Mouse (Mus musculus) MEL (cell line): ENCODE data around the gene H2-K1. TPM values are rescaled to one million over a fixed set of nuclear protein-coding genes. Genes with fewer than 3 reads are reported as not detected.
"Not testable (repeated sequence)": the region's sequence is repeated elsewhere in the genome, so short reads cannot be mapped to it uniquely, and the experiment has no call there.

Experiments
- DNase-seq: peaks from one replicate; pipeline ENCODE4 v3.0.0; 2011; ENCODE audit warnings: low read depth, low spot score
- H3K27ac ChIP-seq: 2 replicates; pipeline ENCODE4 v1.5.1; 2012; ENCODE audit warnings: low read depth, mild to moderate bottlenecking, control low read depth, low read length, moderate library complexity; ENCODE audit not compliant: control insufficient read depth
- H3K27me3 ChIP-seq, 2 experiments: fragments of 150-350 bp in 1 of 2; sonication (generic) in 1 of 2; 2 replicates each; pipeline ENCODE4 v1.6.1; 2012; ENCODE audit warnings: low read length in 2 of 2, mild to moderate bottlenecking in 2 of 2, improper control_type of control experiment in 1 of 2, moderate library complexity in 1 of 2; ENCODE audit not compliant: insufficient read depth in 2 of 2, control insufficient read depth in 1 of 2
- H3K36me3 ChIP-seq, 2 experiments: 2 replicates each; pipeline ENCODE4 v1.6.1; 2012 to 2014; ENCODE audit warnings: low read length in 2 of 2, improper control_type of control experiment in 1 of 2, inconsistent platforms in 1 of 2, mild to moderate bottlenecking in 1 of 2; ENCODE audit not compliant: insufficient read depth in 2 of 2, control insufficient read depth in 1 of 2
- H3K4me1 ChIP-seq, 2 experiments: fragments of 150-350 bp in 1 of 2; sonication (generic) in 1 of 2; 2 replicates each; pipeline ENCODE4 v1.6.1; 2012; ENCODE audit warnings: low read length in 2 of 2, improper control_type of control experiment in 1 of 2, mild to moderate bottlenecking in 1 of 2; ENCODE audit not compliant: insufficient read depth in 2 of 2, control insufficient read depth in 1 of 2
- H3K4me3 ChIP-seq, 2 experiments: fragments of 150-350 bp in 1 of 2; sonication (generic) in 1 of 2; 2 replicates each; pipeline ENCODE4 v1.5.1; 2012; ENCODE audit warnings: low read depth in 2 of 2, low read length in 2 of 2, mild to moderate bottlenecking in 2 of 2, moderate library complexity in 2 of 2, control low read depth in 1 of 2, improper control_type of control experiment in 1 of 2; ENCODE audit not compliant: control insufficient read depth in 1 of 2, insufficient read depth in 1 of 2
- H3K79me2 ChIP-seq: 2 replicates; pipeline ENCODE4 v1.6.1; 2012; ENCODE audit warnings: mild to moderate bottlenecking, low read length, moderate library complexity; ENCODE audit not compliant: control insufficient read depth, poor library complexity, insufficient read depth
- H3K9ac ChIP-seq: 2 replicates; pipeline ENCODE4 v1.6.1; 2012; ENCODE audit warnings: low read depth, mild to moderate bottlenecking, control low read depth, low read length, moderate library complexity; ENCODE audit not compliant: control insufficient read depth, poor library complexity, severe bottlenecking
- H3K9me3 ChIP-seq: fragments of 150-350 bp; sonication (generic); replicated peaks from 2 replicates; pipeline ENCODE4 v1.6.1; 2012; ENCODE audit warnings: mild to moderate bottlenecking, low read length, improper control_type of control experiment, moderate library complexity; ENCODE audit not compliant: insufficient read depth
- CTCF ChIP-seq, 3 experiments: IDR thresholded peaks in 2 of 3; conservative IDR thresholded peaks in 1 of 3; 2 replicates each; pipeline ENCODE4 v1.5.1; 2011 to 2012; ENCODE audit warnings: low read length in 3 of 3, low read depth in 2 of 3, mild to moderate bottlenecking in 2 of 3, improper control_type of control experiment in 1 of 3, inconsistent platforms in 1 of 3, mixed read lengths in 1 of 3, moderate library complexity in 1 of 3; ENCODE audit not compliant: control insufficient read depth in 1 of 3, insufficient read depth in 1 of 3, poor library complexity in 1 of 3, severe bottlenecking in 1 of 3
- KAT2A ChIP-seq: conservative IDR thresholded peaks from 2 replicates; pipeline ENCODE4 v1.6.1; 2012; ENCODE audit warnings: low read depth, low read length, improper control_type of control experiment, inconsistent platforms
- MAFK ChIP-seq: IDR thresholded peaks from 2 replicates; pipeline ENCODE4 v1.6.1; 2011; ENCODE audit warnings: low read depth, mild to moderate bottlenecking, low read length, improper control_type of control experiment, borderline replicate concordance
- MAX ChIP-seq: IDR thresholded peaks from 2 replicates; pipeline ENCODE4 v1.6.1; 2011; ENCODE audit warnings: low read length, improper control_type of control experiment
- MYC ChIP-seq: IDR thresholded peaks from 2 replicates; pipeline ENCODE4 v1.6.1; 2011; ENCODE audit warnings: low read depth, mild to moderate bottlenecking, low read length, improper control_type of control experiment, moderate library complexity
- NRF1 ChIP-seq: IDR thresholded peaks from 2 replicates; pipeline ENCODE4 v1.6.1; 2014; ENCODE audit warnings: low read depth, mild to moderate bottlenecking, inconsistent platforms, low read length, improper control_type of control experiment, moderate library complexity; ENCODE audit not compliant: poor library complexity, insufficient read depth, severe bottlenecking
- RAD21 ChIP-seq: IDR thresholded peaks from 2 replicates; pipeline ENCODE4 v1.6.1; 2011; ENCODE audit warnings: mild to moderate bottlenecking, low read depth, low read length, improper control_type of control experiment
- ZC3H11A ChIP-seq: IDR thresholded peaks from 2 replicates; pipeline ENCODE4 v1.6.1; 2012; ENCODE audit warnings: low read depth, mild to moderate bottlenecking, inconsistent platforms, low read length, improper control_type of control experiment
- ZNF384 ChIP-seq: IDR thresholded peaks from 2 replicates; pipeline ENCODE4 v1.6.1; 2012; ENCODE audit warnings: low read depth, mild to moderate bottlenecking, inconsistent platforms, low read length, improper control_type of control experiment
- polyA plus RNA-seq, 2 experiments: library from polyadenylated mRNA; stranded (reverse) in 1 of 2; unstranded in 1 of 2; fragments of >175 nt in 1 of 2; fragments of >200 nt in 1 of 2; gene quantifications; 2 replicates each; pipeline versions ENCODE4 v1.2.1 to v1.2.4; 2012; ENCODE audit warnings: low replicate concordance in 2 of 2, low read depth in 1 of 2; ENCODE audit not compliant: insufficient read length in 2 of 2, insufficient read depth in 1 of 2, missing spikeins in 1 of 2
- total RNA-seq: library from RNA; depleted of rRNA; stranded (reverse); fragments of 300-350 nt; gene quantifications from 2 replicates; pipeline ENCODE4 v1.2.3, GENCODE M21; 2012

H2-K1 gene
- total and polyA plus RNA-seq, 3 experiments = 81.1 to 113 TPM; not detected in 1

GRCm38 (mm10) chr17:34003426-34003825, 3.3 kb upstream of the H2-K1 start:
- no peaks in the 10 kb centered on the region for H3K9me3 ChIP-seq
- H3K27me3 ChIP-seq = no peaks in the 10 kb centered on the region; a peak in 1 of 4 replicates
- H3K79me2 ChIP-seq = peaks cover 2% of the 10 kb centered on the region
- H3K4me1 ChIP-seq = no peaks in the 10 kb centered on the region
- TF ChIP-seq KAT2A = no peak
- TF ChIP-seq CTCF (IDR thresholded peaks at IDR 0.05 in 2 of 3, conservative IDR thresholded peaks at IDR 0.05 in 1 of 3; ENCODE audit: control insufficient read depth in 1 of 3, insufficient read depth in 1 of 3, low read depth in 2 of 3, low read length in 3 of 3, poor library complexity in 1 of 3, severe bottlenecking in 1 of 3) = peak; percentile 13 to 30 (median 23); a peak in 4 of 6 replicates
- peak; percentile 1 for TF ChIP-seq RAD21
- no peak for TF ChIP-seq MAX
- TF ChIP-seq, all 39 proteins: peak for 2
- H3K36me3 ChIP-seq = no peaks in the 10 kb centered on the region
- no peak overlapping the region for H3K27ac ChIP-seq
- no peak for DNase-seq
- H3K4me3 ChIP-seq = no peak overlapping the region
- H3K9ac ChIP-seq = no peak overlapping the region

- H3K27me3 ChIP-seq, DNase-seq, H3K79me2 ChIP-seq, H3K4me1 ChIP-seq, H3K9me3 ChIP-seq, H3K36me3 ChIP-seq: not testable (repeated sequence)
- peak overlapping the region; percentile 41 for H3K27ac ChIP-seq
- peak overlapping the region; percentile 84 for H3K9ac ChIP-seq
- peak overlapping the region; percentile 65 to 83 for H3K4me3 ChIP-seq
These were observed 649 bp upstream of the H2-K1 start for GRCm38 (mm10) chr17:34000796-34001195.

- no peaks in the 10 kb centered on the region for H3K9me3 ChIP-seq
- peaks cover 2% of the 10 kb centered on the region for H3K79me2 ChIP-seq
- H3K27me3 ChIP-seq = no peaks in the 10 kb centered on the region
- H3K4me1 ChIP-seq = no peaks in the 10 kb centered on the region
- H3K36me3 ChIP-seq = no peaks in the 10 kb centered on the region
- peak; percentile 51 for DNase-seq
- peak overlapping the region; percentile 84 for H3K9ac ChIP-seq
- TF ChIP-seq ZC3H11A (no peak), ZNF384 (no peak), MYC (no peak), NRF1 (no peak), MAFK (no peak)
- H3K27ac ChIP-seq = no peak overlapping the region
- peak overlapping the region; percentile 81 to 83 for H3K4me3 ChIP-seq
These were observed 602 bp downstream of the H2-K1 start for GRCm38 (mm10) chr17:33999341-34000149.

DNA sequence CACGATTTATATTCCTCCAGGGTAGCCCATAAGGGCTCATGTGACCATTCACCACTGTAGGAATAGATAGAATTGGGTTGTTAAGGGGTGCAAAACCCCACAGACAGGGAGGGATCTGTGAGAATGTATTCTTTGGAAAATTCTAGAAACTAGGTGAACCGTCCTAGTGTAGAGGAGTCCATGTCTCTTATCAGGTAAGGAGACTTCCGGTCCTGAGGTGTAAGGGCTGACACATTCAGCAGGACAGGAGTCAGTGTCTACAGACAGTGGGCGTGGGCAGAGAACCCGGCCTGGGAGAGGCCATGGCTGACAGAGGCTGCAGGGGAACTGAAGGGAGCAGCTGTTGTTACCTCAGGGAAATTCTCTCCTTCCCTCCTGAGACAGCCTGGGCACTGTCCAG, 1.4 kb downstream of the H2-K1 start:
- H3K9ac ChIP-seq, H3K27me3 ChIP-seq: not testable (repeated sequence)

DNA sequence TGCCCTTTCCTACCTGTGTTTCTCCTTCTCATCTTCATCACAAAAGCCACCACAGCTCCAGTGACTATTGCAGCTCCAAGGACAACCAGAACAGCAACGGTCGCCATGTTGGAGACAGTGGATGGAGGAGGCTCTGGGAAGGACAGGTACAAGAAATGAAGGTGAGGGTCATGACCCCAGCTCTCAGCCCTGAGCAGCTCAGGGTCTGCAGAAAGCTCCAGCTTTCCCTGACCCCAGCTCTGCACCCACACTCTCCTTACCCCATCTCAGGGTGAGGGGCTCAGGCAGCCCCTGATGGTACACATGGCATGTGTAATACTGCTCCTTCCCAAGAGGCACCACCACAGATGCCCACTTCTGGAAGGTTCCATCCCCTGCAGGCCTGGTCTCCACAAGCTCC, 3.1 kb downstream of the H2-K1 start:
- not testable (repeated sequence) for H3K4me3 ChIP-seq, H3K27ac ChIP-seq, H3K36me3 ChIP-seq, H3K4me1 ChIP-seq, H3K27me3 ChIP-seq, H3K9ac ChIP-seq, DNase-seq, H3K79me2 ChIP-seq, H3K9me3 ChIP-seq

More for the DNA sequence above, 1.4 kb downstream of the H2-K1 start:
- not testable (repeated sequence) for H3K9me3 ChIP-seq, H3K4me1 ChIP-seq, DNase-seq, H3K27ac ChIP-seq, H3K4me3 ChIP-seq, H3K36me3 ChIP-seq, H3K79me2 ChIP-seq
